ENCODE assay signal across 30 mouse cellular contexts in genomic region chr19:52891807-52892442, GRCm38 (mm10).
A peak's percentile ranks its signal among the peaks of the same experiment; 100 is the strongest.
DNase-seq lines count a peak whose midpoint lies in the region; ATAC-seq and TF ChIP-seq lines count a peak whose summit lies in the region.
"Had no signal": no experiment of that assay in that cellular context is flagged by ENCODE, and none has a peak within 500 bp of the region (broad histone marks: within the 10 kb centered on the region; RNA-seq: fewer than 3 reads in every experiment).

No protein-coding gene starts in this region.

- H3K4me2 ChIP-seq in limb, embryonic 14.5 days (replicated peaks; ENCODE audit: low read depth, low read length, severe bottlenecking): no peak overlapping the region
- no peak overlapping the region for H3K4me2 ChIP-seq in neural tube, embryonic 14.5 days (ENCODE audit: low read depth, low read length)
- H3K4me2 ChIP-seq in hindbrain, embryonic 11.5 days (replicated peaks; ENCODE audit: low read depth, low read length): no peak overlapping the region
- H3K4me2 ChIP-seq: forebrain, embryonic 15.5 days; heart, embryonic 13.5 days; limb, embryonic 12.5 days; liver, embryonic 11.5 days; lung, embryonic 15.5 days had no signal

- H3K27ac ChIP-seq in limb, embryonic 14.5 days (replicated peaks; ENCODE audit: low read depth, low read length): no peak overlapping the region
- H3K27ac ChIP-seq in limb, embryonic 10.5 days: no peak overlapping the region
- no peak overlapping the region for H3K27ac ChIP-seq in neural tube, embryonic 14.5 days (ENCODE audit: low read depth, low read length)
- H3K27ac ChIP-seq in hindbrain, embryonic 11.5 days (ENCODE audit: low read depth, low read length): no peak overlapping the region
- H3K27ac ChIP-seq: forebrain, embryonic 10.5 days; forebrain, embryonic 15.5 days; heart, adult 2 months; heart, embryonic 13.5 days; hindbrain, embryonic 10.5 days; limb, embryonic 12.5 days; lung, embryonic 15.5 days; macrophage; midbrain, embryonic 10.5 days had no signal

- no peaks in the 10 kb centered on the region for H3K36me3 ChIP-seq in limb, embryonic 14.5 days (ENCODE audit: control insufficient read depth, insufficient read depth, low read length)
- H3K36me3 ChIP-seq in limb, embryonic 10.5 days: no peaks in the 10 kb centered on the region
- no peaks in the 10 kb centered on the region for H3K36me3 ChIP-seq in neural tube, embryonic 14.5 days (ENCODE audit: control insufficient read depth, insufficient read depth, low read length)
- no peaks in the 10 kb centered on the region for H3K36me3 ChIP-seq in hindbrain, embryonic 11.5 days (ENCODE audit: control insufficient read depth, insufficient read depth, low read length)
- H3K36me3 ChIP-seq: forebrain, embryonic 10.5 days; forebrain, embryonic 15.5 days; heart, embryonic 13.5 days; hindbrain, embryonic 10.5 days; limb, embryonic 12.5 days; lung, embryonic 15.5 days; midbrain, embryonic 10.5 days had no signal

- 53% methylated on average over 5 of the region's 5 CpGs for WGBS in limb, embryonic 14.5 days
- WGBS in limb, embryonic 10.5 days: 63% methylated on average over 5 of the region's 5 CpGs
- 19% methylated on average over 5 of the region's 5 CpGs for WGBS in neural tube, embryonic 14.5 days
- 81% methylated on average over 5 of the region's 5 CpGs for WGBS in hindbrain, embryonic 11.5 days

- peak; percentile 40 for DNase-seq in limb, embryonic 14.5 days (ENCODE audit: low spot score)
- no peak for DNase-seq in limb, embryonic 10.5 days (ENCODE audit: low spot score)
- DNase-seq in brain, adult 2 months (ENCODE audit: low read depth, low spot score): peak; percentile 3
- peak; percentile 56 for DNase-seq in fibroblast of lung, adult 2 months (ENCODE audit: low read depth)
- DNase-seq in hindbrain, embryonic 11.5 days (ENCODE audit: low spot score): no peak
- DNase-seq in urinary bladder, adult 18-20 months (ENCODE audit: low spot score in 2 of 2): no peak
- no peak for DNase-seq in lung, postnatal 36 days
- DNase-seq: adrenal gland, postnatal 10 days; B cell, adult 2 months; cerebellum, adult 11-12 months; cerebellum, adult 9-11 months; gastrocnemius, postnatal 36 days; heart, adult 2 months; heart, postnatal 14 days; kidney, adult 8-10 months; kidney, postnatal 10 days; layer of hippocampus, postnatal 36 days; right cerebral cortex, postnatal 14 days had no signal

- no peaks in the 10 kb centered on the region for H3K27me3 ChIP-seq in limb, embryonic 14.5 days (ENCODE audit: control insufficient read depth, insufficient read depth, low read length)
- no peaks in the 10 kb centered on the region for H3K27me3 ChIP-seq in limb, embryonic 10.5 days (ENCODE audit: low read depth, poor library complexity, severe bottlenecking)
- H3K27me3 ChIP-seq in neural tube, embryonic 14.5 days (ENCODE audit: control insufficient read depth, insufficient read depth, low read length): no peaks in the 10 kb centered on the region
- no peaks in the 10 kb centered on the region for H3K27me3 ChIP-seq in hindbrain, embryonic 11.5 days (ENCODE audit: control insufficient read depth, insufficient read depth, low read length)
- H3K27me3 ChIP-seq: forebrain, embryonic 15.5 days; heart, embryonic 13.5 days; limb, embryonic 12.5 days; lung, embryonic 15.5 days had no signal

- no peaks in the 10 kb centered on the region for H3K9me3 ChIP-seq in limb, embryonic 14.5 days (ENCODE audit: control insufficient read depth, low read length)
- H3K9me3 ChIP-seq in limb, embryonic 10.5 days (replicated peaks): no peaks in the 10 kb centered on the region
- H3K9me3 ChIP-seq in neural tube, embryonic 14.5 days (ENCODE audit: control insufficient read depth, low read length): no peaks in the 10 kb centered on the region
- H3K9me3 ChIP-seq in hindbrain, embryonic 11.5 days (ENCODE audit: control insufficient read depth, low read length): no peaks in the 10 kb centered on the region
- H3K9me3 ChIP-seq: forebrain, embryonic 10.5 days; forebrain, embryonic 15.5 days; heart, embryonic 13.5 days; hindbrain, embryonic 10.5 days; limb, embryonic 12.5 days; lung, embryonic 15.5 days; midbrain, embryonic 10.5 days had no signal

- no peak for TF ChIP-seq POLR2A in limb, embryonic 14.5 days (IDR thresholded peaks at IDR 0.05; ENCODE audit: borderline replicate concordance, extremely low read depth, insufficient read depth, insufficient read length)

- H3K4me3 ChIP-seq in limb, embryonic 14.5 days (replicated peaks; ENCODE audit: low read length): no peak overlapping the region
- no peak overlapping the region for H3K4me3 ChIP-seq in limb, embryonic 10.5 days
- no peak overlapping the region for H3K4me3 ChIP-seq in neural tube, embryonic 14.5 days (ENCODE audit: low read depth, low read length)
- H3K4me3 ChIP-seq in hindbrain, embryonic 11.5 days (ENCODE audit: low read depth, low read length): no peak overlapping the region
- H3K4me3 ChIP-seq: forebrain, embryonic 10.5 days; forebrain, embryonic 15.5 days; heart, adult 2 months; heart, embryonic 13.5 days; hindbrain, embryonic 10.5 days; limb, embryonic 12.5 days; lung, embryonic 15.5 days; midbrain, embryonic 10.5 days had no signal

- no peaks in the 10 kb centered on the region for H3K4me1 ChIP-seq in limb, embryonic 14.5 days (ENCODE audit: control insufficient read depth, insufficient read depth, low read length)
- no peaks in the 10 kb centered on the region for H3K4me1 ChIP-seq in limb, embryonic 10.5 days
- H3K4me1 ChIP-seq in neural tube, embryonic 14.5 days (ENCODE audit: control insufficient read depth, insufficient read depth, low read length): no peaks in the 10 kb centered on the region
- no peaks in the 10 kb centered on the region for H3K4me1 ChIP-seq in hindbrain, embryonic 11.5 days (replicated peaks; ENCODE audit: control insufficient read depth, insufficient read depth, low read length)
- H3K4me1 ChIP-seq: forebrain, embryonic 10.5 days; forebrain, embryonic 15.5 days; heart, embryonic 13.5 days; hindbrain, embryonic 10.5 days; limb, embryonic 12.5 days; lung, embryonic 15.5 days; midbrain, embryonic 10.5 days had no signal

- no peak for ATAC-seq in limb, embryonic 14.5 days (ENCODE audit: low FRiP score, low read depth)
- ATAC-seq in neural tube, embryonic 14.5 days (ENCODE audit: low read depth): peak; percentile 71
- ATAC-seq in hindbrain, embryonic 11.5 days (ENCODE audit: low FRiP score): no peak
- ATAC-seq: activated CD4-positive, CD25-positive, alpha-beta regulatory T cell, adult 4 months; forebrain, embryonic 15.5 days; hindbrain, embryonic 16.5 days had no signal

- H3K9ac ChIP-seq in limb, embryonic 14.5 days (ENCODE audit: low read depth, low read length, severe bottlenecking): no peak overlapping the region
- H3K9ac ChIP-seq in neural tube, embryonic 14.5 days (replicated peaks; ENCODE audit: low read depth, low read length): no peak overlapping the region
- H3K9ac ChIP-seq in hindbrain, embryonic 11.5 days (ENCODE audit: low read depth, low read length): no peak overlapping the region
- H3K9ac ChIP-seq: forebrain, embryonic 15.5 days; heart, embryonic 13.5 days; limb, embryonic 12.5 days; lung, embryonic 15.5 days had no signal

Comparison
In these comparisons a context has a peak if more than half of its experiments do, and no peak if none do; other contexts are left out.
1. DNase-seq: peak in limb, embryonic 14.5 days (single experiment), brain, adult 2 months (single experiment) and fibroblast of lung, adult 2 months (single experiment); none in limb, embryonic 10.5 days (single experiment), hindbrain, embryonic 11.5 days (single experiment), urinary bladder, adult 18-20 months (0 of 2) and lung, postnatal 36 days (single experiment).